Mouse (Mus musculus) lung, postnatal 10 days (tissue): ENCODE measurements around the gene Pot1a.
A peak's percentile ranks its signal among the peaks of the same experiment; 100 is the strongest.

Experiments used
- DNase-seq: peaks from one replicate; pipeline ENCODE4 v3.0.0; 2021

The Pot1a gene

GRCm38 (mm10) chr6:25808806-25809495 lies at the start of gene Pot1a:
TSS of gene Pot1a (minus strand) at chr6:25809246.
- DNase-seq = peak; percentile 98

DNA sequence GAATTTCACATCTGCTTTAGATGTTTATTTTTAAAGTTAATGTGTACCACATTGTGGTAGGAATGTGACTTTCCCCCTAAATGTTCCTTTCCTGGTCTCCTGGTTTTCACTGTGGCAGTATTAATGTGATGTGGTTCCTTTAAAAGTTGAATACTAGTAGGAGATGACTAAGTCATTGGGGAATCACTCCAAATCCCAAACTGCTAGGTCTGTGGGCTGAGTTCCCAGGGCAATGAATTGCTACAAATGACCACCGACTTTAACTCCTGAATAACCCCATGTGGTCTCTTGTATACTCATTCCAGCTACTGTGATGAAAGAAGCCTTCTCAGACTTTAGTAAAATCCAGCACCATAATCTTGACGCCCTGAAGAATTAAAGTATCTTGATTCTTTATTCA lies 27.2 kb upstream of the Pot1a start:
- DNase-seq = no peak

DNA sequence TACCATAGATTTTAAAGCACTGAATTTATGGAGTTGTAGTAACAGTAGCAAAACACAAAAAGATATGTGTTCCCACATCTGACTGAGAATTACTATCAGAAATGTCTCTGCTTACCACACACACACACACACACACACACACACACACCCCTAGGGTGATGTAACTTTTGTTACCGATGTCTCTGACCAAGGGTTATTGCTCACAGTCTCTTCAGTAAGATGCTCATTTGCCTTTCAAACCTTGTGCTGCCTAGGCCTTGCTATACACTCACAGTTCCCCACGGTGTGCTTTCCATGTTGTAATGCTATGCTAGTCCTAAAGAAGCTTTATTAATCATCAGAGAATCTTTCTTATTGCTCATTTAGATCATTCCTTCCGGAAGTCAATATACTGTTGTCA lies 3.0 kb downstream of the Pot1a start:
- DNase-seq = no peak

GRCm38 (mm10) chr6:25802269-25802668 lies 6.8 kb downstream of the Pot1a start:
- DNase-seq = peak; percentile 38

DNA sequence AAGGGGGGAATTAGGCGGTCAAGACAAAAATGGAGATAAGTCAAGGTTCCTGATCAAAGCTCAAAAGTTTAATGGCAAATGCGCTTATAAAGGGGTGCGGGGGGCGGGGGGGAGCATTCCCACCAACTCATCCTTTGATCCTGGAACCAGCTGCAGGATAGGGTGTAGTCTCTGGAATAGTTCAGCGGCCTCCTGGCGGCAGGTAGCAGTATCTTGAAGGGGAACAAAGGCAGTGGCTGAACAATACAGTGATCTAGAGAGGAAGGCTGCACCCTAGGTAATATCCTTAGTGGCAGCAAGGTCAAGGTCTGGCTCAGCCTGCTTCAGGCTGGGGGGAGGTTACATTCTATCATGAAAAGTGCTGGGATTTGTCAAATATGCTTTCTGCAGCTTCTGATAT lies 7.8 kb downstream of the Pot1a start:
- DNase-seq = no peak

DNA sequence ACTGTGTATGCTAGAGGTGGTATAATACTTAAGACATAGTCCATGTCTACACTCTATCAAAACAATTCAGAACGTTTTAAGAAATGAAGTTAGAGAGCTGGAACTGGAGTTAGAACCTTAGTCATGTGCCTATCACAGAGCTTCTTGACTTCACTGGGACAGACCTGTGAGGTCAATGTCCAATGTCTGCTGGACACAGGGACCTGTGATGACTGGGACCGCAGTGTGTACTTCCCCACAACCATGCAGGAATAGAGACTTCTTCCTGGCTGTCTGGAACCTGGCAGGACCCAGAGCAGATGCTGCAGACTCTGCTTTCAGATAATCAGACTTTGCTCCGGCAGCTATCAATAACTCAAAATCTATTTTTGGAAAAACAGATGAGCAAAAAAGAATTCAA lies 40.8 kb downstream of the Pot1a start:
- no peak for DNase-seq

DNA sequence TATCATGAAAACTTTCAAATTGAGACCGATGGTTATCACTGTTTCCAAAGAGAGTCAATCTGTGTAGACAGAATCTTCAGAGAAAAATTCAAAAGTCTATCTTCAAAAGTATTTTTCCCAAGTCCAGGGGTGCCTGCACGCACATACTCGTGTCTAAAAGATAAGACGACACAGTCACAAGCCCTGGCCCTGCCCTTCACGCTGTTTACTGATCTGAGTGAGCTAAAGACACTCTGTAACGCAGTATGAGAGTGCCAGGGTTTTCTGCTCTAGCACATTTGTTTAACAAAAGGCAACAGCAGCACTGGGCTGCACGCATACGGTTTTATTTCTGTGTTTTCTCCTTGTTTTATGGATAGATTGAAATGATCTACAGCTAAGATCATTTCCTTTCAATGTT lies 41.5 kb downstream of the Pot1a start:
- DNase-seq = no peak

GRCm38 (mm10) chr6:25767073-25767472 lies 42.0 kb downstream of the Pot1a start:
- DNase-seq = peak; percentile 27

GRCm38 (mm10) chr6:25766283-25766682 lies 42.8 kb downstream of the Pot1a start:
- DNase-seq = no peak

DNA sequence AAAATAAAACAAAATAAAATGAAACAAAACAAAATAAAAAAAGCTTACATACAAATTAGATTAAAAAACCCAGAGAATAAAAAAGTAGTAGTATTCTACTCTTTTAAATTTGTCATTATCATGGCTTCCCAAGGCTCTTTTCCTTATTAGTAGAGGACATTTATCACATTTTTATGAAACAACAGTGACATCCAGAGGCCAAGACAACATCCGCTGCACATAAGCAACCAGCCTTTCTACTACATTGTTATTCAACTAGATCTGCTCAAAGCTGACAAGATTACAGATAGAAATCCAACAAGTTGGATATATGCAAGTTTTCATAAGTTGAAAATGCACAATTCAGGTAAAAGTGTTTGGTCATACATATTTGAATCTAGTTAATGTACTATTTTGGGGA lies 56.4 kb downstream of the Pot1a start:
- no peak for DNase-seq

- DNase-seq = no peak
Observed at GRCm38 (mm10) chr6:25736533-25736932, 72.5 kb downstream of the Pot1a start.

DNA sequence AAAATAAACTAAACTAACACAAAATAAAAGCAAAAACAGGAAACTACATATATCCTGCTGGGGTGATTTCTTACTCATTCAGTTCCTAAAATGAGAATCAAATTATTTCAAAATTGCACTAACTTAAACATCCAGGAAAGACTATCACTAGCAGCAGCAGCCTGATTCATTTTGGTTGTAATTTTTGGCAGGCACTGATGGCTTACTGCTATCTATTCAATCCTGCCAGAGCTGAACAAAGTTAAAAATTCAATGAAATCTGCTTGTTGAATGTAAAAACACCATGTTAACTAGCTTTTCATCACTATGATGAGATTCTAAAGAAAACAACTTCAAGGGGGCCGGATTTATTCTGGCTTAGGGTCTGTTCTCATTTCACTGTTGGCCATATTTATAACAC lies 82.5 kb downstream of the Pot1a start:
- DNase-seq = no peak

- no peak for DNase-seq
Observed at GRCm38 (mm10) chr6:25710601-25711000, 98.4 kb downstream of the Pot1a start.

- DNase-seq = peak; percentile 22
Observed at GRCm38 (mm10) chr6:25709250-25709895, 99.7 kb downstream of the Pot1a start.

DNA sequence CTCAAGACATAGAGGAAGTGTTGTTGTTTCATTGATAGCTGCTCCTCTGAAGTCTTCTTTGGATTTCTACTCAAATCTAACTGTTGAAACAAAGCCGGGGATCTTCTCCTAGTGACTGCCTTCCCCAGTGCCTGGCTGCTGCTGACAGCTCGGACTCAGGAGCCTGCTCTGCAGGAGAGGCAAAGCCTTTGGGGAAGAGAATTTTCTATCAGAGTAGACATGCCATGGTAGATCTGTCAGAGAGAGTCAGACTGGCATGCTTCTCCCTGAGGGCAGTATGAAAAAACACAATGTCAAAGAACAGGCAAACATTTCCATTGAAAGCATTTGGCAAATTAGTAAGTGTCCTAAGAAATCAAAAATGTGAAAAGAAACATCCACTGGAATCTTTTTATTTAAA lies 109.1 kb downstream of the Pot1a start:
- DNase-seq = no peak
